Mouse (Mus musculus): ENCODE measurements at regions not wholly inside any gene's neighbourhood (a gene's known extent, or its start where the extent isn't known, plus 50 kb on each side); places are given as distances from the start of the nearest gene placed in this dataset.
A peak's percentile ranks its signal among the peaks of the same experiment; 100 is the strongest.

GRCm38 (mm10) chr1:51697265-51698192 is 218.3 kb downstream of the Myo1b start:
- WGBS: 18% methylated on average over 19 of the region's 19 CpGs
- no peaks in the 10 kb centered on the region for H3K9me3 ChIP-seq (replicated peaks; ENCODE audit: control insufficient read depth, low read length)
- H3K4me1 ChIP-seq (ENCODE audit: control insufficient read depth, insufficient read depth, low read length): no peaks in the 10 kb centered on the region
- no peak overlapping the region for H3K27ac ChIP-seq (ENCODE audit: low read length)
- no peak for ATAC-seq (ENCODE audit: insufficient read depth, low FRiP score)
- H3K4me2 ChIP-seq (ENCODE audit: low read depth, low read length): peak overlapping the region; percentile 42
- H3K27me3 ChIP-seq (ENCODE audit: control insufficient read depth, insufficient read depth, low read length): no peaks in the 10 kb centered on the region
- H3K9ac ChIP-seq (ENCODE audit: low read length): no peak overlapping the region
- no peaks in the 10 kb centered on the region for H3K36me3 ChIP-seq (ENCODE audit: control insufficient read depth, insufficient read depth, low read length)
- 0 out of 2 replicates have a peak overlapping the region, but pooled peaks have one; percentile 12 for H3K4me3 ChIP-seq (replicated peaks; ENCODE audit: low read length)

- no peaks in the 10 kb centered on the region for H3K4me1 ChIP-seq (ENCODE audit: control insufficient read depth, insufficient read depth, low read length)
- H3K4me2 ChIP-seq (ENCODE audit: low read depth, low read length): no peak overlapping the region
- H3K27me3 ChIP-seq (ENCODE audit: control insufficient read depth, insufficient read depth, low read length): no peaks in the 10 kb centered on the region
- ATAC-seq (ENCODE audit: insufficient read depth, low FRiP score): no peak
- H3K4me3 ChIP-seq (replicated peaks; ENCODE audit: low read length): no peak overlapping the region
- H3K36me3 ChIP-seq (ENCODE audit: control insufficient read depth, insufficient read depth, low read length): no peaks in the 10 kb centered on the region
- H3K9ac ChIP-seq (ENCODE audit: low read length): no peak overlapping the region
- WGBS: 68% methylated on average over 2 of the region's 2 CpGs
- no peaks in the 10 kb centered on the region for H3K9me3 ChIP-seq (replicated peaks; ENCODE audit: control insufficient read depth, low read length)
- no peak overlapping the region for H3K27ac ChIP-seq (ENCODE audit: low read length)
Measured at GRCm38 (mm10) chr1:51696471-51696870, 218.2 kb upstream of the Nabp1 start.

GRCm38 (mm10) chr1:51690878-51691277 is 212.7 kb upstream of the Nabp1 start:
- Histone ChIP-seq H3K4me1 (ENCODE audit: control insufficient read depth, insufficient read depth, low read length) (no peaks in the 10 kb centered on the region), H3K27me3 (ENCODE audit: control insufficient read depth, insufficient read depth, low read length) (no peaks in the 10 kb centered on the region), H3K36me3 (ENCODE audit: control insufficient read depth, insufficient read depth, low read length) (no peaks in the 10 kb centered on the region), H3K4me3 (replicated peaks; ENCODE audit: low read length) (no peak overlapping the region), H3K27ac (ENCODE audit: low read length) (no peak overlapping the region), H3K9me3 (replicated peaks; ENCODE audit: control insufficient read depth, low read length) (no peaks in the 10 kb centered on the region), H3K9ac (ENCODE audit: low read length) (no peak overlapping the region), H3K4me2 (ENCODE audit: low read depth, low read length) (no peak overlapping the region)
- no peak for ATAC-seq (ENCODE audit: insufficient read depth, low FRiP score)
- 91% methylated on average over 10 of the region's 10 CpGs for WGBS

GRCm38 (mm10) chr1:51689461-51690223 is 211.4 kb upstream of the Nabp1 start:
- Histone ChIP-seq H3K4me3 (replicated peaks; ENCODE audit: low read length) (no peak overlapping the region), H3K36me3 (ENCODE audit: control insufficient read depth, insufficient read depth, low read length) (no peaks in the 10 kb centered on the region), H3K9me3 (replicated peaks; ENCODE audit: control insufficient read depth, low read length) (no peaks in the 10 kb centered on the region), H3K27ac (ENCODE audit: low read length) (no peak overlapping the region), H3K4me1 (ENCODE audit: control insufficient read depth, insufficient read depth, low read length) (no peaks in the 10 kb centered on the region), H3K4me2 (ENCODE audit: low read depth, low read length) (no peak overlapping the region), H3K27me3 (ENCODE audit: control insufficient read depth, insufficient read depth, low read length) (no peaks in the 10 kb centered on the region), H3K9ac (ENCODE audit: low read length) (no peak overlapping the region)
- WGBS: 63% methylated on average over 9 of the region's 9 CpGs
- no peak for ATAC-seq (ENCODE audit: insufficient read depth, low FRiP score)

- no peaks in the 10 kb centered on the region for H3K27me3 ChIP-seq (ENCODE audit: control insufficient read depth, insufficient read depth, low read length)
- H3K4me2 ChIP-seq (ENCODE audit: low read depth, low read length): no peak overlapping the region
- 78% methylated on average over 5 of the region's 5 CpGs for WGBS
- H3K9ac ChIP-seq (ENCODE audit: low read length): no peak overlapping the region
- H3K27ac ChIP-seq (ENCODE audit: low read length): no peak overlapping the region
- ATAC-seq (ENCODE audit: insufficient read depth, low FRiP score): no peak
- no peaks in the 10 kb centered on the region for H3K4me1 ChIP-seq (ENCODE audit: control insufficient read depth, insufficient read depth, low read length)
- H3K36me3 ChIP-seq (ENCODE audit: control insufficient read depth, insufficient read depth, low read length): no peaks in the 10 kb centered on the region
- H3K4me3 ChIP-seq (replicated peaks; ENCODE audit: low read length): no peak overlapping the region
- no peaks in the 10 kb centered on the region for H3K9me3 ChIP-seq (replicated peaks; ENCODE audit: control insufficient read depth, low read length)
Measured at GRCm38 (mm10) chr1:51688946-51689345, 210.7 kb upstream of the Nabp1 start.

GRCm38 (mm10) chr1:51688224-51688545 is 210.0 kb upstream of the Nabp1 start:
- H3K4me2 ChIP-seq (ENCODE audit: low read depth, low read length): no peak overlapping the region
- no peak overlapping the region for H3K4me3 ChIP-seq (replicated peaks; ENCODE audit: low read length)
- H3K27me3 ChIP-seq (ENCODE audit: control insufficient read depth, insufficient read depth, low read length): no peaks in the 10 kb centered on the region
- H3K27ac ChIP-seq (ENCODE audit: low read length): no peak overlapping the region
- 43% methylated on average over 1 of the region's 1 CpGs for WGBS
- H3K36me3 ChIP-seq (ENCODE audit: control insufficient read depth, insufficient read depth, low read length): no peaks in the 10 kb centered on the region
- no peak for ATAC-seq (ENCODE audit: insufficient read depth, low FRiP score)
- H3K4me1 ChIP-seq (ENCODE audit: control insufficient read depth, insufficient read depth, low read length): no peaks in the 10 kb centered on the region
- H3K9me3 ChIP-seq (replicated peaks; ENCODE audit: control insufficient read depth, low read length): no peaks in the 10 kb centered on the region
- no peak overlapping the region for H3K9ac ChIP-seq (ENCODE audit: low read length)

GRCm38 (mm10) chr1:51687484-51688223 is 209.4 kb upstream of the Nabp1 start:
- whole genome bisulfite sequencing: 33% methylated on average over 7 of the region's 7 CpGs
- Histone ChIP-seq H3K27me3 (ENCODE audit: control insufficient read depth, insufficient read depth, low read length) (no peaks in the 10 kb centered on the region), H3K27ac (ENCODE audit: low read length) (no peak overlapping the region), H3K9me3 (replicated peaks; ENCODE audit: control insufficient read depth, low read length) (no peaks in the 10 kb centered on the region), H3K9ac (ENCODE audit: low read length) (no peak overlapping the region), H3K4me2 (ENCODE audit: low read depth, low read length) (no peak overlapping the region), H3K36me3 (ENCODE audit: control insufficient read depth, insufficient read depth, low read length) (no peaks in the 10 kb centered on the region), H3K4me3 (replicated peaks; ENCODE audit: low read length) (no peak overlapping the region), H3K4me1 (ENCODE audit: control insufficient read depth, insufficient read depth, low read length) (no peaks in the 10 kb centered on the region)
- no peak for ATAC-seq (ENCODE audit: insufficient read depth, low FRiP score)

- Histone ChIP-seq H3K4me2 (ENCODE audit: low read depth, low read length) (no peak overlapping the region), H3K4me1 (ENCODE audit: control insufficient read depth, insufficient read depth, low read length) (no peaks in the 10 kb centered on the region), H3K27me3 (ENCODE audit: control insufficient read depth, insufficient read depth, low read length) (no peaks in the 10 kb centered on the region), H3K27ac (ENCODE audit: low read length) (no peak overlapping the region), H3K36me3 (ENCODE audit: control insufficient read depth, insufficient read depth, low read length) (no peaks in the 10 kb centered on the region), H3K9me3 (replicated peaks; ENCODE audit: control insufficient read depth, low read length) (no peaks in the 10 kb centered on the region), H3K9ac (ENCODE audit: low read length) (no peak overlapping the region), H3K4me3 (replicated peaks; ENCODE audit: low read length) (no peak overlapping the region)
- 74% methylated on average over 3 of the region's 3 CpGs for WGBS
- ATAC-seq (ENCODE audit: insufficient read depth, low FRiP score): no peak
Measured at GRCm38 (mm10) chr1:51686759-51687158, 208.5 kb upstream of the Nabp1 start.

- H3K27me3 ChIP-seq (ENCODE audit: control insufficient read depth, insufficient read depth, low read length): no peaks in the 10 kb centered on the region
- H3K4me3 ChIP-seq (replicated peaks; ENCODE audit: low read length): no peak overlapping the region
- ATAC-seq (ENCODE audit: insufficient read depth, low FRiP score): no peak
- H3K27ac ChIP-seq (ENCODE audit: low read length): no peak overlapping the region
- H3K36me3 ChIP-seq (ENCODE audit: control insufficient read depth, insufficient read depth, low read length): no peaks in the 10 kb centered on the region
- peaks cover 3% of the 10 kb centered on the region; the same call in 1 of the 2 replicates for H3K4me1 ChIP-seq (ENCODE audit: control insufficient read depth, insufficient read depth, low read length)
- H3K9me3 ChIP-seq (replicated peaks; ENCODE audit: control insufficient read depth, low read length): no peaks in the 10 kb centered on the region
- no peak overlapping the region for H3K4me2 ChIP-seq (ENCODE audit: low read depth, low read length)
- H3K9ac ChIP-seq (ENCODE audit: low read length): no peak overlapping the region
- 79% methylated on average over 5 of the region's 5 CpGs for WGBS
Measured at GRCm38 (mm10) chr1:51682273-51682672, 204.0 kb upstream of the Nabp1 start.
